Mouse (Mus musculus): Measurements from ENCODE around the gene Qrsl1. TPM values are rescaled to one million over a fixed set of nuclear protein-coding genes. Genes with fewer than 3 reads are reported as not detected.
"Not testable (repeated sequence)": the region's sequence is repeated elsewhere in the genome, so short reads cannot be mapped to it uniquely, and the experiment has no call there.

The Qrsl1 gene
- total RNA-seq (2017), result 13.2 and 18.7 TPM in 2 replicates

- peak; percentile 96 to 99 for ATAC-seq (replicated peaks in 1 of 2; ENCODE audit: insufficient read depth in 1 of 2, low FRiP score in 2 of 2, low TSS enrichment in 1 of 2, low read depth in 1 of 2, poor library complexity in 2 of 2, severe bottlenecking in 2 of 2)
Observed at GRCm38 (mm10) chr10:43901578-43902194, at the start of gene Qrsl1, which contains the start of gene Rtn4ip1. TSS of gene Qrsl1 (minus strand) at chr10:43901745. TSS of gene Rtn4ip1 (plus strand) at chr10:43901807.

- no peak for ATAC-seq (replicated peaks in 1 of 2; ENCODE audit: insufficient read depth in 1 of 2, low FRiP score in 2 of 2, low TSS enrichment in 1 of 2, low read depth in 1 of 2, poor library complexity in 2 of 2, severe bottlenecking in 2 of 2)
Observed at GRCm38 (mm10) chr10:43945435-43945834, 43.9 kb upstream of the Qrsl1 start.

GRCm38 (mm10) chr10:43943736-43944135 lies 42.2 kb upstream of the Qrsl1 start:
- ATAC-seq (replicated peaks in 1 of 2; ENCODE audit: insufficient read depth in 1 of 2, low FRiP score in 2 of 2, low TSS enrichment in 1 of 2, low read depth in 1 of 2, poor library complexity in 2 of 2, severe bottlenecking in 2 of 2), result no peak

- no peak for ATAC-seq (replicated peaks in 1 of 2; ENCODE audit: insufficient read depth in 1 of 2, low FRiP score in 2 of 2, low TSS enrichment in 1 of 2, low read depth in 1 of 2, poor library complexity in 2 of 2, severe bottlenecking in 2 of 2)
Observed at GRCm38 (mm10) chr10:43939136-43939662, 37.7 kb upstream of the Qrsl1 start.

GRCm38 (mm10) chr10:43928596-43928995 lies 27.1 kb upstream of the Qrsl1 start:
- ATAC-seq (replicated peaks in 1 of 2; ENCODE audit: insufficient read depth in 1 of 2, low FRiP score in 2 of 2, low TSS enrichment in 1 of 2, low read depth in 1 of 2, poor library complexity in 2 of 2, severe bottlenecking in 2 of 2), result no peak

GRCm38 (mm10) chr10:43927736-43928135 lies 26.2 kb upstream of the Qrsl1 start:
- no peak for ATAC-seq (replicated peaks in 1 of 2; ENCODE audit: insufficient read depth in 1 of 2, low FRiP score in 2 of 2, low TSS enrichment in 1 of 2, low read depth in 1 of 2, poor library complexity in 2 of 2, severe bottlenecking in 2 of 2)

- not testable (repeated sequence) for ATAC-seq (replicated peaks in 1 of 2; ENCODE audit: insufficient read depth in 1 of 2, low FRiP score in 2 of 2, low TSS enrichment in 1 of 2, low read depth in 1 of 2, poor library complexity in 2 of 2, severe bottlenecking in 2 of 2)
Observed at GRCm38 (mm10) chr10:43925776-43926175, 24.2 kb upstream of the Qrsl1 start.

- ATAC-seq (replicated peaks in 1 of 2; ENCODE audit: insufficient read depth in 1 of 2, low FRiP score in 2 of 2, low TSS enrichment in 1 of 2, low read depth in 1 of 2, poor library complexity in 2 of 2, severe bottlenecking in 2 of 2), result no peak
Observed at GRCm38 (mm10) chr10:43923096-43923495, 21.6 kb upstream of the Qrsl1 start.

GRCm38 (mm10) chr10:43918696-43919608 lies 17.4 kb upstream of the Qrsl1 start:
- ATAC-seq (replicated peaks in 1 of 2; ENCODE audit: insufficient read depth in 1 of 2, low FRiP score in 2 of 2, low TSS enrichment in 1 of 2, low read depth in 1 of 2, poor library complexity in 2 of 2, severe bottlenecking in 2 of 2), result peak; percentile 75 to 91

GRCm38 (mm10) chr10:43916737-43917136 lies 15.2 kb upstream of the Qrsl1 start:
- no peak for ATAC-seq (replicated peaks in 1 of 2; ENCODE audit: insufficient read depth in 1 of 2, low FRiP score in 2 of 2, low TSS enrichment in 1 of 2, low read depth in 1 of 2, poor library complexity in 2 of 2, severe bottlenecking in 2 of 2)

- no peak for ATAC-seq (replicated peaks in 1 of 2; ENCODE audit: insufficient read depth in 1 of 2, low FRiP score in 2 of 2, low TSS enrichment in 1 of 2, low read depth in 1 of 2, poor library complexity in 2 of 2, severe bottlenecking in 2 of 2)
Observed at GRCm38 (mm10) chr10:43916181-43916580, 14.6 kb upstream of the Qrsl1 start.

GRCm38 (mm10) chr10:43912236-43912635 lies 10.7 kb upstream of the Qrsl1 start:
- ATAC-seq (replicated peaks in 1 of 2; ENCODE audit: insufficient read depth in 1 of 2, low FRiP score in 2 of 2, low TSS enrichment in 1 of 2, low read depth in 1 of 2, poor library complexity in 2 of 2, severe bottlenecking in 2 of 2), result no peak

- ATAC-seq (replicated peaks in 1 of 2; ENCODE audit: insufficient read depth in 1 of 2, low FRiP score in 2 of 2, low TSS enrichment in 1 of 2, low read depth in 1 of 2, poor library complexity in 2 of 2, severe bottlenecking in 2 of 2), result no peak
Observed at GRCm38 (mm10) chr10:43910873-43911142, 9.3 kb upstream of the Qrsl1 start.

GRCm38 (mm10) chr10:43910032-43910872 lies 8.7 kb upstream of the Qrsl1 start:
- ATAC-seq (replicated peaks in 1 of 2; ENCODE audit: insufficient read depth in 1 of 2, low FRiP score in 2 of 2, low TSS enrichment in 1 of 2, low read depth in 1 of 2, poor library complexity in 2 of 2, severe bottlenecking in 2 of 2), result peak; percentile 87 to 94

- no peak for ATAC-seq (replicated peaks in 1 of 2; ENCODE audit: insufficient read depth in 1 of 2, low FRiP score in 2 of 2, low TSS enrichment in 1 of 2, low read depth in 1 of 2, poor library complexity in 2 of 2, severe bottlenecking in 2 of 2)
Observed at GRCm38 (mm10) chr10:43904569-43904968, 3.0 kb upstream of the Qrsl1 start.

GRCm38 (mm10) chr10:43900883-43901570 lies 518 bp downstream of the Qrsl1 start:
- peak; percentile 38 to 43; a peak in 1 of 4 replicates for ATAC-seq (replicated peaks in 1 of 2; ENCODE audit: insufficient read depth in 1 of 2, low FRiP score in 2 of 2, low TSS enrichment in 1 of 2, low read depth in 1 of 2, poor library complexity in 2 of 2, severe bottlenecking in 2 of 2)

- no peak for ATAC-seq (replicated peaks in 1 of 2; ENCODE audit: insufficient read depth in 1 of 2, low FRiP score in 2 of 2, low TSS enrichment in 1 of 2, low read depth in 1 of 2, poor library complexity in 2 of 2, severe bottlenecking in 2 of 2)
Observed at GRCm38 (mm10) chr10:43898276-43898675, 3.3 kb downstream of the Qrsl1 start.
